Mouse (Mus musculus): ENCODE measurements around the gene Tmem256.
"Not testable (repeated sequence)": the region's sequence is repeated elsewhere in the genome, so short reads cannot be mapped to it uniquely, and the experiment has no call there.

Gene Tmem256

GRCm38 (mm10) chr11:69854680-69855079, 16.4 kb downstream of the Tmem256 start:
- no peak for DNase-seq (ENCODE audit: low spot score)

DNA sequence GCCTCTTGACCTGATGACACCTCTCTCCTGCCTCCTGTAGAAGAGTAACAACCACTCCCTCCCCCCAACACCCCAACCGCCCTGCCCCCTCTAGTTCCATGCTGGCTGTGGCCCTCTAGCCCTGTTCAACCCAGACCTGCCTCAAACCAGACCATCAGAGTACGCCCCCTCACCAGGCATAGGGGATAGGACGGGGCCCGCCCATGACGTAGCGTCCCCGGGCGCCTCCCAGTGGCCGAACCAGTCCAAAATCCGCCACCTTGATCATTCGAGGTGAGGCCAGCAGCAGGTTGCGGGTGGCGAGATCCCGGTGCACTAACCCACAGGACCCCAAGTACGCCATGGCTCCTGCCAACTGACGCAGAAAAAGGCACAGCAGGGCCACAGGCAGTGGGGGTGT, 17.0 kb downstream of the Tmem256 start:
- DNase-seq (ENCODE audit: low spot score): no peak

GRCm38 (mm10) chr11:69858113-69858998, 20.0 kb downstream of the Tmem256 start, which contains the start of gene Tnk1:
Tnk1 (minus strand) TSS chr11:69858730.
- no peak for DNase-seq (ENCODE audit: low spot score)

DNA sequence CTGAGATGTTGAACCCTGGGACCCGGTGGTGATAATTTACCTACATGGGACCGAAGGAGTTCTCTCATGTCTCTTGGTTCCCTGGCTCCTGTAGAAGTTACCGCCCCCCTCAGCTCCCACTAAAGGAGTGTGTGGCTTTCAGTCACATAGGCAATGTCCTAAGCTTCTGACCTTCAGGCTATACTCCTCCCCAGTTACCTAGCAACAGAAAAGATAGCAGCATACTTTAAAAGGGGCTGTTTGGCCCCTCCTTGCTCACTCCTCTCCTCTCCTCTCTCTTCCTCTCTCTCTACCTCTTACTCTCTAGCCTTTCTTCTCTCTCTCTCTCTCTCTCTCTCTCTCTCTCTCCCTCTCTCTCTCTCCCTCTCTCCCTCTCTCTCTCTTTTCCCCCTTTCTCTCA, 25.4 kb downstream of the Tmem256 start:
- not testable (repeated sequence) for DNase-seq (ENCODE audit: low spot score)

DNA sequence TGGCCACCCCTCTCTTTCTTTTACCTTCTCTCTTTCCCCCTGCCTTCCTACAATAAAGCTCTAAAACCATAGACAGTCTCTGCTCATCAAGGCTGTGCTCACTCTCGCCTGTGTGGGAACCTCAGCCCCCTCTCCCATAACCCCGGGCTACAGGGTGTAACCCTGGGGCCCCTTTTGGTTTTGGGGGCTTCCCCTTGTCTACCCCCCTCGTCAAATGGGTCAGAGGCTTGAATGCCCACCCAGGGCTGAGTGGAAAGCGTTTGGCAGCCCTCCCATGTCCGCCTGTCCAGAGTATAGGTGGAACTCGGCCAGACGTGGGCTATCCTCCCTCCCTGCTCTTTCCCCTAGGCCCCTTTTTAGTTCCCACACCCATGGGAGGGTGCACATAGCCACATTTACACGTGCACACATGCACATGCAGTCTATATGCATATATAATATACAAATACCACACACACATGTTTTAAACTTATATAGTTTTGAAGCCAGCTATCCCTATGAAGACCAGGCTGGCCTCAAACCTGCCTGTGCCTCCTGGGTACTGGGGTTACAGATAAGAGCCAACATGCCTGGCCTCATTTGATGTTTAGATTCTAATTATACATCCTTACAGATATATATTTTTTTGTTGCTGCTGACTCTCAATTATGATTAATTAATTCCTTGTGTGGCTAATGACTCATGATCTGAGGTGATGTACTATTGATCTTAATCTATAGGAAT, 26.0 kb downstream of the Tmem256 start:
- DNase-seq (ENCODE audit: low spot score): no peak

- no peak for DNase-seq (ENCODE audit: low spot score)
Observed at GRCm38 (mm10) chr11:69865561-69865960, 27.2 kb downstream of the Tmem256 start.

DNA sequence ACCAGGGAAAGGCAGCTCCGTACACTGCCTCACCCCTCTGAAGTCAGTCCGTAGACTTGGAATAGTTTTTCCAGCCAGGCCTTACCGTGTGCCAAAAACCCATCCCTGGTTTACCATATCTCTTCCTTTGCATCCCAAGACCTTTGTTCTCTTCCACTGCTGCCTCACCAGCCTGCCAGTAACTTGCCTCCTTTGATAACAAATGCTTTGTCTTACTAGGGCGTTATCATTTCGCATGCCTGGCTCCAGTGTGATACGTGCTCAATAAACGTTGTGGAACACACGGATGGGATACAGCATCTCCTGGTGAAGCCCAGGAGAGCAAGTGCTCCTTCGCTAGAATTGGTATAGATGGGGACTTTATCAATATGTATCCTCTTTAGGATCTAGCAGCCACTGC, 29.0 kb downstream of the Tmem256 start:
- no peak for DNase-seq (ENCODE audit: low spot score)

GRCm38 (mm10) chr11:69870289-69871069, 32.2 kb downstream of the Tmem256 start:
- DNase-seq (ENCODE audit: low spot score): no peak

GRCm38 (mm10) chr11:69871822-69872221, 33.5 kb downstream of the Tmem256 start:
- DNase-seq (ENCODE audit: low spot score): no peak

GRCm38 (mm10) chr11:69872451-69872850, 34.1 kb downstream of the Tmem256 start:
- DNase-seq (ENCODE audit: low spot score): no peak

DNA sequence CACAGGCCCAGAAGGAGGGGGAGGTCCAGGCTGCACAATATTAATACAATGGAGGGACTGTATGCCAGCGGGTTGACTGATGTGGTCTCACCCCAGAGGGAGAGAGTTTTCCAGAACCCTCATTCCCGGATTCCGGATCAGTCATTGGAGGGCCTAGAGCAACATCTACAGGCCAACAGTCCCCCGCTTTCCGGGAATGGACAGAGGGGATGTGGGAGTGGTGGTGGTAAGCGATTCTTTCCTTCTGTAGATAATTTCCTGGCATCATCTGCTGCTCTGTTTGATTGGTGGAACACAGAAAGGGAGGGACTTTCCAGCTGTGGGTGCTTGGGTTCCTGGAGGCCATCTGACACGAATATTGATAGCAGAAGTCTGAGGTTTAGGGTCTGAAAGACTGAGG, 37.9 kb downstream of the Tmem256 start:
- no peak for DNase-seq (ENCODE audit: low spot score)

DNA sequence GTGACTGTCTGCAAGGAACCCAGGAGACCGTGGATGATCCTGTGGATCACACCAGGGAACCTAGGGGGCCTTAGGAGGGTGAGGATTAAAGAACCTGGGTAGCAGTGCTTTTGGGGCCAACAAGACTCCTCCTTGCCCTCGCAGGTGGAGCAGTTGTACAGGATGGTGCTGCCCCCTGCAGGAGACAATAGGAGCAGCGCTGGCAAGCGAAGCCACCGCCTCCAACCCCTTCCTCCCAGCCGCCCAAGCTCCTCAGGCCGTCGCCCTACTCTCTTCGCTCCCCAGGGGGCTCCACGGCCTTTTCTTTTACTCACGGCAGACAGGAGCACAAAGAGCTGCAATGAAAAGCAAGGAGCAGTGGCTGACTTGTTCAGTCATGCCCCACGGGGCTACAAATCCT, 38.6 kb downstream of the Tmem256 start:
- DNase-seq (ENCODE audit: low spot score): peak; percentile 55

DNA sequence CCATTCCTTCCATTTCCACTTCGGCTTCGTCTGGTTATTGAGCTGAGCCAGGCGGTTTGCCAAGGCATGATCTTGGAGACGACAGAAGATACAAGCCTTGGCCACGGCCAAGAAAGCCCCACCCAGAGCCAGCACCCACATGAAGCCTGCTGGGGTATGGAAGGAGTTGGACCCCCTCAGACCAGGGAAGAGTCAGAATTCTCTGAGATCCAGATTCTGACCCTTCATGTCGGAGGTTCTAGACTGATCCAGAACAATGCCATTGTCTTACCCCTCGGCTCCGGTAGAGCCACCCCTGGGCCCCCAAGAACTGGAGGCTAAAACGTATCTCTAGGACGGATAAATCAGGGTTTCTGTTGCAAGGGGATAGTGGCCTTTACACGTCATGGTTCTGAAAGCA, 39.6 kb downstream of the Tmem256 start, which contains the start of gene Tmem95:
Tmem95 (minus strand) TSS at position 141 of the 400 bp plus-strand sequence.
- no peak for DNase-seq (ENCODE audit: low spot score)

DNA sequence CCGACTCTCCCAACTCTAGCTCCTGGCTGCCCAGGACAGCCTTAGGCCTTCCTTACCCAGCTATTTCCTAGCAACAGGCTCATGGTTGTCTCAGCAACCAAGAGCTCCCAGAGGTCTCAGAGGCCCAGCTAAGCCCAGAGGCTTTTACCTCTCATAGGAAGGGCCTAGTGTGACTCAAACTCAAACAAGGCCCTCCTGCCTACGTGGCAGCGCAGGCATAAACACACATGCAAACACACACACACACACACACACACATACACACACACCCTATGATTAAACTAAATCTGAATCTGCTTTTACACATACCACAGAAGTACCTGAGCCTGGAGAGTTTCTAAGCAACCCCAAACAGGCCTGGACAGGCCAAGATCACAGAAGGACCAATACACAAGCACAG, 40.1 kb downstream of the Tmem256 start:
- DNase-seq (ENCODE audit: low spot score): no peak

GRCm38 (mm10) chr11:69878952-69879351, 40.6 kb downstream of the Tmem256 start:
- no peak for DNase-seq (ENCODE audit: low spot score)

DNA sequence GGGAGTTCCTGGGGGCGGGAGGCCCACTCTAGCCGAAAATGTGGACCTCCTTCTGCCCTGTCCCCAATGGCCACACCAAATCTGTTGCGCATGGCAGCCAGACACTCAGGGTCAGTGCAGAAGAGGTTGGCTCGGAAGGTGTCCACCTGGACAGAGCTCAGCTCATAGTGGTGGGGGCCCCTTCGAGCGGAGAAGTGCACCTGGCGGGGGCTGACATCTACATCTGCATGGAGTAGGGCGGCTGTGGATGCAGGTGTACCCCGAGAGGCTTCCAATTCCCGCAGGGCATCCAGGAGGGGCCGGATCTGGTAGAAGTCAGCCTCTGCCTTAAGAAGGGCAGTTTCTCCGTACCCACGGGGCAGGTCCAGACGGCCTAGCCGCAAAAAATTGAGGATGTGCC, 41.4 kb downstream of the Tmem256 start:
- DNase-seq (ENCODE audit: low spot score): no peak

DNA sequence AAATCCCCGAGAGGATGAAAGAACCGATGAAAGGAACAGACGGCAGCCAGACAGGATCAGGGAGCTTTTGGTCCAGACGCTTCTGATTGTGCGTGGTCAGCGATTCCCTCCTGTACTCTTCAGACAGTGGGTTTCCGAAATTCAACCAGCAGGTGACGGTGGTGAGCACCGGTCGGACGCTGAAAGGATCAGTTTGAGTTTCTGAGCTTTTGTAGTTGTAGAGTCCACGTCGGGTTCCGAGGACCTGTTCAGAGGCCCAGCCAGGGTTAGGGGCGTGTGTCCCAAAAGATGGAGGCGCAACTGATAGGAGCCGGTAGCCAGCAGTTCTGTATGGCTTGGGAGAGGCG, 42.2 kb downstream of the Tmem256 start:
- DNase-seq (ENCODE audit: low spot score): no peak

DNA sequence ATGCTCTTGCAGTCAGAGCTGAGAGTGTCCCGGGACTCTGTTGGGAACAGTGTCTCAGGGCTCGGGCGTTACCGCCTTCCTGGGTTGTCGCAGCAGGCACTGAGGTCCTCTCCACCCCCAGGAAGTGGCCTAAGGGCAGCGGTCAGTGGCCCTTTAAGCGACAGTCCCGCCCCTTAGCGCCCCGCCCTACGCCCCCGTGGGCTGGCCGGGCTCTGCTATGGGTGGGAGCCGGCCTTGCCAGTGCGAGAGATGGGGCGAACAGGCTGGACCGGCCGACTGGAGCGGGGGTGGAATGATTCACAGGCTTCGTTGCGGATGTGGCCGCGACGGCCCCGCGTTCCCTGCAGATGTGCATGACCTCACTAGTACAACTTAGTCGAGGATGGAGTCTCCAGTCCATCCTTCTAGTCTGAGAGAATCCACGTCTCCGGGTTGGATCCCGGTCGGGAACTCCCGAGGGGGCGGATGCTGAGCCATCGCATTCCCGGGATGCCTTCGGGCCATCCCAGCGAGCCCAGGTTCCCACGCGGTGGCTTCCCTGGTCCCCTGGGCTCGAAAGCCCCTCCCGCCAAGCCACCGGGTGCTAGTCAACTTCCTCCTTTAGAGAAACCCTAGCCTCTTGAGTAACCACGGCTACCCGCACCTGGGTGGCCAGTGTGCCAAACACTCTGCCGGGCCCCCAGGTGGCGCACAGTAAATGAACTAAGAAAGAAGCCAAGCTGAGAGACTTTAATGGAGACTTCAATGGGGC, 42.7 kb downstream of the Tmem256 start, which contains the start of gene Kctd11:
Kctd11 (minus strand) TSS at position 554 of the 751 bp plus-strand sequence.
- DNase-seq (ENCODE audit: low spot score): peak; percentile 57

DNA sequence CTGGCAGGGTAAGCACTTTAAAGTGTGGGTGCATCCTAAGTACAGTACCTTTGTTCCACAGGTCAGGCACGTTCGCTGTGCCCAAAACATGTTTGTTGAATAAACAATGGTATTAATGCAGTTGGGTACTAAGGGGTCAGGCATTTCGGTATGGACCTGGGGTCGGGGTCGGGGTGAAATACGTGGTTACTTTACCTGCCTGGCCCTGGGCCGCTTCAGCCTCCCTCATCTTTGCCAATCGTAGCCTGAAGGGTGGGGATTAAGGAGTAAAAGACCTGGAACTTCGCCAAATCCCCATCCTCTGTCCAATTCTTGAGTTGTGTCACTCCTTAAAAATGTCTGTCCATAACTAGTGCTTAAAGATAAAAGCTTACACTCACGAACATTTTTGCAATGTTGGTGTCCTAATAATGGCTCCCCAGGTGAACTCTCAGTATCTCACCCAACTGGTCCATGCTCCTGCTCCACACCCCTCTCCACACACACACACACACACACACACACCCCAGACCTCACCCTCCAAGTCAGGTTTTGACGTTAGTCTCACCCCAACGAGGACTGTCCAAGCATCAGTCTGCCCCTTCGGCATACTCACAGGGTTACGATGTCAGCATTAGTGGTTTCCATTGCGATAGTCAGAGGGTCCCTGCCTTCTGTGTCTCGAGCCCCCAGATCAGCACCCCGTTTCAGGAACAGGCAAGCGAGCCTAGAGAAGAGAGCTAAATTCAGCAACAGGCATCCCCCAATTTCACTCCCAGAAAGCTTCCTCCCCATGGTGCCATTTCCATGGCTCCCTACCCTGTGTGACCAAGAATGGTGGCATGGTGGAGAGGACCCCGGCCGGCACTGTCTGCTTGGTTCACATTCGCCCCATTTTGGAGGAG, 43.7 kb downstream of the Tmem256 start:
- no peak for DNase-seq (ENCODE audit: low spot score)

DNA sequence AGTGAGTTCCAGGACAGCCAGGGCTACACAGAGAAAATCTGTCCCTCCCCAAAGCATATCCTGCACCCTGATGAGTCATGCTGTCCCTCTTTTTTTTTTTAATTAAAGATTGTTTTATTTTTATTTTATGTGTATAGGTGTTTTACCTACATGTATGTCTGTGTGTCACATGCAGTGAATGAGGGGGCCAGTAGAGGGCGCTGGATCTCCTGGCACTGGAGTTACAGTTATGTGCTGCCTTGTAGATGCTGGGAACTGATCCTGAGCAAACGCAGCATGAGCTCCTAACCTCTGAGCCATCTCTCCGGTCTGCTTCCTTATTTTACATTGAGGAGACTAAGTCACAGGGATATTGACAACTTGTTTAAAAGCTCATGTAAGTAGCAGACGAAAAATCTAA, 44.8 kb downstream of the Tmem256 start:
- no peak for DNase-seq (ENCODE audit: low spot score)
